Mouse (Mus musculus): ENCODE measurements around the gene Chmp2a.

DNA sequence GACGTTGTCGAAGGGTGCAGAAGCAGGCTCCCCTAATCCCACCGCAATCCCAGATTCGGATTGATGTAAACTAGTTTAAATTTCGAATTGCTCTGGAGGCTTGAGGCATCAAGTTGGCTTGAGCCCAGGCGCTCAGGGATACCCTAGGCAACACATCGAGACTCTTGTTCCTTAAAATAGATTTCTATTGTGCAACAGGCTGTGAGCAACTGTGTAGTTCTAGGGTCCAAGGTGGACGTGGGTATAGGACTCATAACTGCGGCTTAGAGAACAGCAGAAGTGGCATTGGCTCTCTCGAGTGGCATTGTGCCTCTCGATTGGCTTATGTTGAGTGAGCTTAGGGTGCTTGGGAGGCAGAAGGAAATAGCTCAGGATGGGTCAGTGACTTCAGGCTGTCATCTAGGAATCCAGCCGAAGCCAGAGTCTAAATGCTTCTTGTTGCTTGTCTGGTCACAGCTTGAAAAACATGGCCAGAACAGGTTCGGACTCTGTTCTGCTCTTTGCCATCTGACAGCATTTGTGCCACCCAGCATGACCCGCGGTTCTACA is 4.1 kb upstream of the Chmp2a start:
- TF ChIP-seq POLR2A (IDR thresholded peaks at IDR 0.05; ENCODE audit: borderline replicate concordance, insufficient read depth, low read length) (no peak), CTCF (IDR thresholded peaks at IDR 0.05; ENCODE audit: borderline replicate concordance, insufficient read depth, low read depth, low read length) (no peak)
